Mouse (Mus musculus) stomach, postnatal 0 days (tissue): Measurements from ENCODE around the gene Olfr132. TPM values are rescaled to one million over a fixed set of nuclear protein-coding genes. Genes with fewer than 3 reads are reported as not detected.
"Not testable (repeated sequence)": the region's sequence is repeated elsewhere in the genome, so short reads cannot be mapped to it uniquely, and the experiment has no call there.

Source experiments
- ATAC-seq: fragments of 200-750 bp; cut with Nextera tagmentation; 2 replicates; pipeline ENCODE4 v1.8.0; 2017; ENCODE audit not compliant: low FRiP score, low TSS enrichment
- DNase-seq: peaks from one replicate; pipeline ENCODE4 v3.0.0-alpha.2; 2016; ENCODE audit warnings: low spot score
- H3K27ac ChIP-seq: fragments of 300-500 bp; sonication (generic); replicated peaks from 2 replicates; pipeline ENCODE4 v1.5.1; 2014; ENCODE audit warnings: mild to moderate bottlenecking, control low read depth
- H3K27me3 ChIP-seq: fragments of 300-500 bp; sonication (generic); 2 replicates; pipeline ENCODE4 v1.6.1; 2014; ENCODE audit warnings: low read length; ENCODE audit not compliant: control insufficient read depth, insufficient read depth
- H3K36me3 ChIP-seq: fragments of 300-500 bp; sonication (generic); 2 replicates; pipeline ENCODE4 v1.6.1; 2014; ENCODE audit warnings: low read length, mixed read lengths; ENCODE audit not compliant: control insufficient read depth, insufficient read depth
- H3K4me1 ChIP-seq: fragments of 300-500 bp; sonication (generic); replicated peaks from 2 replicates; pipeline ENCODE4 v1.6.1; 2014; ENCODE audit warnings: antibody characterized with exemption; ENCODE audit not compliant: control insufficient read depth, insufficient read depth
- H3K4me2 ChIP-seq: fragments of 300-500 bp; sonication (generic); replicated peaks from 2 replicates; pipeline ENCODE4 v1.6.1; 2014; ENCODE audit warnings: low read depth, mild to moderate bottlenecking, control low read depth, moderate library complexity
- H3K4me3 ChIP-seq: fragments of 300-500 bp; sonication (generic); 2 replicates; pipeline ENCODE4 v1.5.1; 2014; ENCODE audit warnings: low read depth, low read length, control low read depth
- H3K9ac ChIP-seq: fragments of 300-500 bp; sonication (generic); 2 replicates; pipeline ENCODE4 v1.6.1; 2014; ENCODE audit warnings: mild to moderate bottlenecking, low read length, control low read depth, mixed read lengths
- H3K9me3 ChIP-seq: fragments of 300-500 bp; sonication (generic); 2 replicates; pipeline ENCODE4 v1.6.1; 2016; ENCODE audit warnings: low read length; ENCODE audit not compliant: control insufficient read depth
- CTCF ChIP-seq: IDR thresholded peaks from 2 replicates; pipeline ENCODE4 v1.5.1; 2016; ENCODE audit warnings: antibody characterized with exemption, low read depth, mild to moderate bottlenecking, moderate library complexity
- EP300 ChIP-seq: optimal IDR thresholded peaks from 2 replicates; pipeline ENCODE3; 2016; ENCODE audit warnings: antibody characterized with exemption
- WGBS: fragments of 180-500 bp; shearing (Covaris S2); extraction: QIAGEN DNeasy Blood & Tissue Kit; methylation state at CpG from one replicate; pipeline ENCODE4 v1.1.7; 2014; 5-methylcytosine and 5-hydroxymethylcytosine counted together
- polyA plus RNA-seq: library from polyadenylated mRNA; unstranded; fragments of >200 nt; fragmentation: Nextera tagmentation; extraction: Ambion mirVana; gene quantifications from 2 replicates; pipeline ENCODE4 v1.2.1, GENCODE M21; 2015

The Olfr132 gene
- not detected in 2 replicates for polyA plus RNA-seq

DNA sequence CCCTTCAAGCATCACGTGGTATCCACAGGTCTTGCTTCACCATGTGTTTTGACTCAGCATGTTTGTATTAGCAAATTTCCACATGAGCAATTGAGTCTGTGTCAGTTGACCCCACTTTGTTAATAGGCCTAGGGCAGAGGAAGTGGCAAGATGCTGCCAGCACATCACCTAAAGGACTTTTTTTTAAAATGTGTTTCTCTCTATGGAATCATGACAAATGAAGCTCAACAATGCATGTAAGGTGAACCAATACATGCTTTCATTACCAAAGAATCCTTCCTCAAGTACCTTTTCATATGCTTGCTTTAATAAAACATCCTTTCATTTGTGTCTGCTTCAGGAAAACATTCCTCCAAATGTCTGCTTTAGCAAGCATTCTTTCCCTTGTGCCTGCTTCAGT is at the start of gene Olfr132:
Olfr132 (minus strand) TSS at position 101 of the 400 bp plus-strand sequence.
- no peak within 1 kb of the TSS for H3K4me3 ChIP-seq
- DNase-seq (no peak), ATAC-seq (no peak)
- no peaks in the 10 kb centered on the region for H3K36me3 ChIP-seq
- H3K4me2 ChIP-seq: no peak within 1 kb of the TSS
- 62% methylated on average over 1 of the region's 1 CpGs for WGBS
- H3K9me3 ChIP-seq: no peaks in the 10 kb centered on the region
- no peaks in the 10 kb centered on the region for H3K27me3 ChIP-seq
- H3K9ac ChIP-seq: no peak within 1 kb of the TSS
- H3K4me1 ChIP-seq: no peaks in the 10 kb centered on the region
- no peak within 1 kb of the TSS for H3K27ac ChIP-seq
- TF ChIP-seq CTCF (no peak), EP300 (no peak)

DNA sequence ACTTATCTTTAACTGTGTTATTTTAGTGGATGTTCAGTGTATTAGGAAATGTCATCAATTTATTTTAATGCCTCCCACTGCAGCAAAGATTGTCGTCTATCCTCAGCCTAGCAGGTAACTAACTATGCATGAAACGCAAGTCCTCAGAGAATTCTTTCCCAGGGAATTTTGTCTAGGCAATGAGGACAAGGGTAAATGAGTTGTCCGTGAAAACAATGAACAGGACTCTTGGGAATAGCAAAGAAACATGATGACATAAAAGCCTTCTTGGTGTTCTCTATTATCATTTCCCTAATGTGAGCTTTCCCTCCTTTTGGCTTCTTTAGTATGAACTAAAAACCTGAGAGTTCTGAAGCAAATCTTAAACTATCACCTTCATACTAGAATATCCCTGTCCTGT is 36.8 kb upstream of the Olfr132 start, which contains the start of gene Olfr134:
Olfr134 (plus strand) TSS at position 301 of the 400 bp plus-strand sequence.
- Histone ChIP-seq H3K4me2 (no peak within 1 kb of the TSS), H3K27ac (no peak within 1 kb of the TSS), H3K4me3 (no peak within 1 kb of the TSS), H3K36me3 (no peaks in the 10 kb centered on the region), H3K9me3 (no peaks in the 10 kb centered on the region), H3K27me3 (no peaks in the 10 kb centered on the region), H3K4me1 (no peaks in the 10 kb centered on the region), H3K9ac (no peak within 1 kb of the TSS)
- no peak for ATAC-seq
- 72% methylated on average over 3 of the region's 3 CpGs for WGBS
- TF ChIP-seq EP300 (no peak), CTCF (no peak)
- DNase-seq: no peak

DNA sequence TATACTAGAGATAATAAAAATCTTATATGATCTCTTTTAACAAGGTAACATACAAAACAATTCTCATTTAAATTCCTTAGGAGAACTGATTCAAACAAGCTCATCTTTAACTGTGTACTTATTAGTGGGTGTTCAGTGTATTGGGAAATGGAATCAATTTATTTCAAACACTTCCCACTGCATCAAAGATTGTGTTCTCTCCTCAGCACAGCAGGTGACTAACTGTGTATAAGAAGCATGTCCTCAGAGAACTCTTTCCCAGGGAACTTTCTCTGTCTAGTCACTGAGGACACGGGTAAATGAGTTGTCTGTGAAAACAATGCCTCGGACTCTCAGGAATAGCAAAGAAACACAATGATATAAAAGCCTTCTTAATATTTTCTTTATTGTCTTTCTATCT is 10.7 kb upstream of the Olfr132 start, which contains the start of gene Olfr133:
Olfr133 (plus strand) TSS at position 301 of the 400 bp plus-strand sequence.
- H3K4me2 ChIP-seq: no peak within 1 kb of the TSS
- H3K27me3 ChIP-seq: no peaks in the 10 kb centered on the region
- H3K4me3 ChIP-seq: no peak within 1 kb of the TSS
- no peak for ATAC-seq
- DNase-seq: no peak
- H3K9ac ChIP-seq: no peak within 1 kb of the TSS
- no peaks in the 10 kb centered on the region for H3K9me3 ChIP-seq
- no peak within 1 kb of the TSS for H3K27ac ChIP-seq
- no peaks in the 10 kb centered on the region for H3K4me1 ChIP-seq
- H3K36me3 ChIP-seq: no peaks in the 10 kb centered on the region
- TF ChIP-seq CTCF (no peak), EP300 (no peak)
- 88% methylated on average over 2 of the region's 2 CpGs for WGBS

DNA sequence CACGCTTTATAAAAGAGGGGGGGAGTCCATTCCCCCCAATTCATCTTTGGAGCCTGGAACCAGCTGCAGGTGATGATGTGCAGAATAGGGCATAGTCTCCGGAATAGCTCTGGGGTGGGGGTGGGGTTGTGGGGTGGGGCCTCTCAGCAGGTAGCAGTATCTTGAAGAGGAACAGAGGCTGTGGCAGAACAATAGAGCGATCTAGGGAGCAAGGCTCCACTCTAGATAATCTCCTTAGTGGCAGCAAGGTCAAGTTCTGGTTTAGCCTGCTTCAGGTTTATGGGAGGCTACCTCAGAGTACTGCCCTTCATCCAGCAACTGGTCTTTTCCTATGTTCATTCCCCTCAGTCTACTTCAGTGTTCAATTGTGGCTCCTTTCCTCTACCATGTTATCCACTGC is 9.0 kb downstream of the Olfr132 start:
- H3K4me3 ChIP-seq, DNase-seq, H3K36me3 ChIP-seq, ATAC-seq, H3K27me3 ChIP-seq, H3K9me3 ChIP-seq, H3K4me1 ChIP-seq, H3K4me2 ChIP-seq, H3K27ac ChIP-seq, H3K9ac ChIP-seq: not testable (repeated sequence)
- 73% methylated on average over 3 of the region's 3 CpGs for WGBS

DNA sequence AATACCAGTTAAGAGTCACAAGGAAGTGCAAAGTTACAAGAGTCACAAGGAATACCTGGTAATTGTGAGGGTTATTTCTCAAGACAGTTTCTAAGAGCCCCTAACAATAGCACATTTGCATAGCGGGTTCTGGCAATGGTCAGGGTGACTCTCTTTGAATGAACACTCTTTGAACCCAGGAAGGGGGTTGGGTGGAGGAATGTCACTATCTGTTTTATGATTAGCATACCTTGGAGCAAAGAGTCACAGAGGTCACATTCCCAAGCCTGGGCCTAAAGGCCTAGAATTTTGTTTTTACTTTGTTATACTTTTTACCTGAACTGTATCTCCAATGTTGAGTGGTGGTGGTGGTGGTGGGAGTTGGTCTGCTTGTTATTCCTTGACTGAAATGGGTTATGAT is 10.1 kb downstream of the Olfr132 start:
- 90% methylated on average over 1 of the region's 1 CpGs for whole genome bisulfite sequencing
- H3K36me3 ChIP-seq, ATAC-seq, DNase-seq, H3K9ac ChIP-seq, H3K4me2 ChIP-seq, H3K4me1 ChIP-seq, H3K4me3 ChIP-seq, H3K27me3 ChIP-seq, H3K27ac ChIP-seq, H3K9me3 ChIP-seq: not testable (repeated sequence)

DNA sequence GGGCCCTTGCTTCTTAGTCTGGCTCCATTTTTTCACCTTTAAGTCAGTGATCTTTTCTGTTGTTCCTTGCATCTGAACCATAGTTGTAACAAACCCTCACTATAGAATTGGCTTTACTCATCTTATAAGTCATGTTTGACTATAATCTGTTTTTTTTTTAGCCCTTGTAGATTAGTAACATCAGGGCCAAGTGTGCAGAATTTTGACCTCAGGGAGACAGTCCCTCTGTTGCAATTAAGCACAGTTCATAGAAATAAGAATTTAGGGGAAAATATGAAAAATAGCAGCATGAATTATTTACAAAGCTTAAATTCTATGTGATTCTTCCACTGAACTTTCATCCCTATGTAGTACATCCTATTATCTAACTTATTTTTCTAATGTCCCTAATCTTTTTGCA is 45.7 kb downstream of the Olfr132 start, which contains the start of gene Olfr131:
Olfr131 (minus strand) TSS at position 101 of the 400 bp plus-strand sequence.
- no peak within 1 kb of the TSS for H3K4me3 ChIP-seq
- ATAC-seq: no peak
- TF ChIP-seq CTCF (no peak), EP300 (no peak)

More for the DNA sequence above, 45.7 kb downstream of the Olfr132 start, which contains the start of gene Olfr131:
- H3K4me1 ChIP-seq: no peaks in the 10 kb centered on the region
- H3K4me2 ChIP-seq: no peak within 1 kb of the TSS
- H3K9ac ChIP-seq: no peak within 1 kb of the TSS
- no peak within 1 kb of the TSS for H3K27ac ChIP-seq
- no peaks in the 10 kb centered on the region for H3K27me3 ChIP-seq
- DNase-seq: no peak
- no peaks in the 10 kb centered on the region for H3K36me3 ChIP-seq
- H3K9me3 ChIP-seq: no peaks in the 10 kb centered on the region
